Mouse (Mus musculus): ENCODE measurements around the gene Rab3a.

The Rab3a gene

DNA sequence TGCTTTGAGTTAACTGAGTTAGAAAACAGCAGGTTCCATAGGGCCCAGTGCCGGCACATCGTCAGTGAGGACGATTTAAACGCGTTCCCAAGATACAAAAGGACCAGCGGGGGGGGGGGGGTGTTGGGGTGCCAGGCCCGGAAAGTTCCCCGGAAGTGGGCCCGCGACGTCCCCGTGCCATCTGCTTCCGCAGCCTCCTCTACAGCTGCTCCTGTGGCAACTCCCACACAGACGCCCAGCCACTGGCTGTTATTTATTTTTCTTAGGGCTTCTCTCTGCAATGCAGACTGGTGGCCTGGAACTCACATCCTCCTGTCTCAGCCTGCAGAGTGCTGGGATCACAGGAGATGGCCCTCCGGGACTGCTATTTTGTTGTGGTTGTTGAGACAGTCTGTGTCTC, 46.7 kb downstream of the Rab3a start:
- DNase-seq (ENCODE audit: low spot score in 2 of 2) = no peak

GRCm38 (mm10) chr8:70801830-70802229, 47.4 kb downstream of the Rab3a start:
- no peak for DNase-seq (ENCODE audit: low spot score in 2 of 2)

- no peak for DNase-seq (ENCODE audit: low spot score in 2 of 2)
Measured at GRCm38 (mm10) chr8:70802786-70803510, 48.5 kb downstream of the Rab3a start.

- peak in 1 of 2 experiments; percentile 56 for DNase-seq (ENCODE audit: low spot score in 2 of 2)
Measured at GRCm38 (mm10) chr8:70803761-70804480, 49.4 kb downstream of the Rab3a start.

GRCm38 (mm10) chr8:70804481-70805206, 50.2 kb downstream of the Rab3a start, which contains the start of gene Mast3:
Gene Mast3 (minus strand): TSS chr8:70805054.
- peak; percentile 83 to 85 for DNase-seq (ENCODE audit: low spot score in 2 of 2)

GRCm38 (mm10) chr8:70806541-70806940, 52.1 kb downstream of the Rab3a start:
- DNase-seq (ENCODE audit: low spot score in 2 of 2) = peak in 1 of 2 experiments; percentile 65

GRCm38 (mm10) chr8:70807304-70807703, 52.8 kb downstream of the Rab3a start:
- no peak for DNase-seq (ENCODE audit: low spot score in 2 of 2)

- DNase-seq (ENCODE audit: low spot score in 2 of 2) = no peak
Measured at GRCm38 (mm10) chr8:70808239-70808638, 53.8 kb downstream of the Rab3a start, which contains the start of gene Il12rb1. Gene Il12rb1 (plus strand): TSS chr8:70808449.

Data from heart, adult 9 months (tissue).